Mouse (Mus musculus): ENCODE measurements around the gene Lta.

Gene Lta

GRCm38 (mm10) chr17:35156461-35157200, 48.5 kb downstream of the Lta start:
- no peak for DNase-seq

- DNase-seq: no peak
Measured at GRCm38 (mm10) chr17:35155451-35155850, 49.7 kb downstream of the Lta start.

GRCm38 (mm10) chr17:35154616-35155015, 50.5 kb downstream of the Lta start:
- no peak for DNase-seq

- DNase-seq: no peak
Measured at GRCm38 (mm10) chr17:35153931-35154330, 51.2 kb downstream of the Lta start.

All from kidney, adult 11 months (tissue).